Mouse (Mus musculus) mammary gland, adult 2 months (tissue): ENCODE results near the gene Olfr132. TPM values are rescaled to one million over a fixed set of nuclear protein-coding genes. Genes with fewer than 3 reads are reported as not detected.

Source experiments
- polyA plus RNA-seq: library from polyadenylated mRNA; depleted of rRNA; stranded (reverse); fragments of >200 nt; gene quantifications from 2 replicates; pipeline ENCODE4 v1.2.3, GENCODE M21; 2012; ENCODE audit warnings: low replicate concordance; rRNA removed

Gene Olfr132
- not detected in 2 replicates for polyA plus RNA-seq

GRCm38 (mm10) chr17:38134426-38134825, at the start of gene Olfr132:
Gene Olfr132, minus strand, starts transcription at chr17:38134526.

GRCm38 (mm10) chr17:38171088-38171487, 36.8 kb upstream of the Olfr132 start, which contains the start of gene Olfr134:
Gene Olfr134, plus strand, starts transcription at chr17:38171388.

GRCm38 (mm10) chr17:38144981-38145380, 10.7 kb upstream of the Olfr132 start, which contains the start of gene Olfr133:
Gene Olfr133, plus strand, starts transcription at chr17:38145281.

GRCm38 (mm10) chr17:38088593-38088992, 45.7 kb downstream of the Olfr132 start, which contains the start of gene Olfr131:
Gene Olfr131, minus strand, starts transcription at chr17:38088693.

Other genes with a start within 250 kb of the Olfr132 start
- gene Olfr127, start 234.1 kb downstream of the Olfr132 start, polyA plus RNA-seq = not detected in 2 replicates
- gene Olfr128, start 214.0 kb downstream of the Olfr132 start, polyA plus RNA-seq = not detected in 2 replicates
- gene Olfr761, start 181.4 kb downstream of the Olfr132 start, polyA plus RNA-seq = not detected in 2 replicates
- not detected in 2 replicates for gene Olfr129, start 74.4 kb downstream of the Olfr132 start, polyA plus RNA-seq
- not detected in 2 replicates for gene Olfr130, start 70.6 kb downstream of the Olfr132 start, polyA plus RNA-seq
- not detected in 2 replicates for gene Olfr131, start 45.8 kb downstream of the Olfr132 start, polyA plus RNA-seq
- not detected in 2 replicates for gene Olfr133, start 10.8 kb upstream of the Olfr132 start, polyA plus RNA-seq
- gene Olfr134, start 36.9 kb upstream of the Olfr132 start, polyA plus RNA-seq = not detected in 2 replicates
- not detected in 2 replicates for gene Olfr135, start 69.8 kb upstream of the Olfr132 start, polyA plus RNA-seq
- not detected in 2 replicates for gene Olfr138, start 126.5 kb upstream of the Olfr132 start, polyA plus RNA-seq
- not detected in 2 replicates for gene Olfr137, start 173.0 kb upstream of the Olfr132 start, polyA plus RNA-seq
- gene Olfr136, start 195.3 kb upstream of the Olfr132 start, polyA plus RNA-seq = not detected in 2 replicates